Mouse (Mus musculus) kidney, embryonic 14.5 days (tissue): ENCODE results near the gene Dnajc4. TPM values are rescaled to one million over a fixed set of nuclear protein-coding genes. Genes with fewer than 3 reads are reported as not detected.

ENCODE experiments used
- ATAC-seq: fragments of 200-750 bp; cut with Nextera tagmentation; 2 replicates; pipeline ENCODE4 v1.8.0; 2017; ENCODE audit warnings: moderate number of reproducible peaks, mild to moderate bottlenecking, moderate TSS enrichment, moderate library complexity; ENCODE audit not compliant: low FRiP score, low TSS enrichment
- H3K27ac ChIP-seq: fragments of 300-500 bp; sonication (generic); 2 replicates; pipeline ENCODE4 v1.5.1; 2014; ENCODE audit warnings: low read depth, mild to moderate bottlenecking, low read length, moderate library complexity, mixed read lengths
- H3K27me3 ChIP-seq: fragments of 300-500 bp; sonication (generic); 2 replicates; pipeline ENCODE4 v1.6.1; 2014; ENCODE audit warnings: mild to moderate bottlenecking, low read length; ENCODE audit not compliant: control insufficient read depth, insufficient read depth
- H3K36me3 ChIP-seq: fragments of 300-500 bp; sonication (generic); 2 replicates; pipeline ENCODE4 v1.6.1; 2014; ENCODE audit warnings: low read length, mixed read lengths; ENCODE audit not compliant: control insufficient read depth, insufficient read depth
- H3K4me1 ChIP-seq: fragments of 300-500 bp; sonication (generic); 2 replicates; pipeline ENCODE4 v1.6.1; 2014; ENCODE audit warnings: low read length, mixed read lengths; ENCODE audit not compliant: control insufficient read depth, insufficient read depth
- H3K4me2 ChIP-seq: fragments of 300-500 bp; sonication (generic); replicated peaks from 2 replicates; pipeline ENCODE4 v1.6.1; 2014; ENCODE audit warnings: low read depth, mild to moderate bottlenecking, low read length
- H3K4me3 ChIP-seq: fragments of 300-500 bp; sonication (generic); 2 replicates; pipeline ENCODE4 v1.5.1; 2014; ENCODE audit warnings: mild to moderate bottlenecking, low read length
- H3K9ac ChIP-seq: fragments of 300-500 bp; sonication (generic); 2 replicates; pipeline ENCODE4 v1.6.1; 2014; ENCODE audit warnings: low read depth, mild to moderate bottlenecking, low read length, moderate library complexity
- H3K9me3 ChIP-seq: fragments of 300-500 bp; sonication (generic); 2 replicates; pipeline ENCODE4 v1.6.1; 2016; ENCODE audit warnings: low read length; ENCODE audit not compliant: control insufficient read depth
- WGBS: fragments of 180-500 bp; shearing (Covaris S2); extraction: QIAGEN DNeasy Blood & Tissue Kit; methylation state at CpG from one replicate; pipeline ENCODE4 v1.1.7; 2014; 5-methylcytosine and 5-hydroxymethylcytosine counted together
- polyA plus RNA-seq: library from polyadenylated mRNA; unstranded; fragments of >200 nt; fragmentation: Nextera tagmentation; extraction: Ambion mirVana; gene quantifications from 2 replicates; pipeline ENCODE4 v1.2.1, GENCODE M21; 2014

The Dnajc4 gene
- polyA plus RNA-seq = 22.6 and 24.0 TPM in 2 replicates

DNA sequence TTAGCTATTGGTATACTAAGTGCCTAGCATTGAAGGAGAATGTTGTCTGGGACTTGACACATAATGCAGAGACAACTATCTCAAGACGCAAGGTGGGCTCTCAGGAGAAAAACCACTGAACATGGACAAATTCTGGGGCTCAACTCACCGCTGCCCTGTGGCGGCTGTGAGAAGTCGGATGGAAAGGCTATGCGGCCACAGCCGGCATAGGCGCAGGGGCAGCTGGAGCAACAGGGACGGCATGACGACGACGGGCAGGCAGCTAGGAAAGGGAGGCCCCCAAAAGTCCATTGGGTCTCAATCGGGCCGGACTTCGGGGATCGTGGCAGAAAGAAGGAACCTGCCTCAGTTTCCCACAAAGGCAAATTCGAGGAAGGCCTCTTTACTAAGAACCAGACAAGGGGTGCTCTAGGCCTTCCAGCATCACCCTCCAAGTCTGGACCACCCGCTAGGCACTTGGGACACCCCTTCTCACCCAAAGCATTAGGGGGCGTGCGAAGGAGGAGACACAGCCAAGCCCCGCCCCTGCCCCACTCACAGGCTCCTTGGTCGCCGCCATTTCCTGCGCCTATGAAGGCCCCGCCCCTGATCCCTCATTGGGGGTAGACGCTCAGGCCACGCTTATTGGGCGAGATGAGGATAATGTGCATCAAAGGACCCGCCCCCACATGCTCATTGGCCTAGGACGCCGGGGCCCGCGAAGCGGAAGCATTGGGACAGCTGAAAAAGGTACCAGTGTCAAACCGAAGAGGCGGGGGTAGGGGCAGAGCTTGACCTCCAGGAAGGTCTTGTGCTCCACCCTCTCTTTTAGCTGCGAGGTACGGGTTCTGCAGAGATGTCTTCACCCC, at the start of gene Dnajc4:
TSS of gene Dnajc4 (minus strand) at position 562 of the 848 bp plus-strand sequence.
- Histone ChIP-seq H3K4me2 (peak within 1 kb of the TSS; percentile 77), H3K27ac (peak within 1 kb of the TSS; percentile 33; the same call in 1 of the 2 replicates), H3K4me1 (peaks cover 28% of the 10 kb centered on the region), H3K9me3 (no peaks in the 10 kb centered on the region), H3K9ac (peak within 1 kb of the TSS; percentile 59), H3K36me3 (no peaks in the 10 kb centered on the region), H3K27me3 (no peaks in the 10 kb centered on the region), H3K4me3 (peak within 1 kb of the TSS; percentile 39)
- WGBS = 2% methylated on average over 37 of the region's 37 CpGs
- peak; percentile 94 for ATAC-seq

- Histone ChIP-seq H3K27ac (no peak overlapping the region; the same call in 1 of the 2 replicates), H3K4me1 (peaks cover 13% of the 10 kb centered on the region), H3K9me3 (no peaks in the 10 kb centered on the region), H3K36me3 (no peaks in the 10 kb centered on the region; the same call in 1 of the 2 replicates), H3K4me2 (no peak overlapping the region; the same call in 1 of the 2 replicates), H3K27me3 (no peaks in the 10 kb centered on the region), H3K4me3 (no peak overlapping the region; the same call in 1 of the 2 replicates), H3K9ac (peak overlapping the region; percentile 82; the same call in 1 of the 2 replicates)
- 88% methylated on average over 2 of the region's 2 CpGs for WGBS
- ATAC-seq = no peak
Observed at GRCm38 (mm10) chr19:7041171-7041570, 48.8 kb upstream of the Dnajc4 start.

DNA sequence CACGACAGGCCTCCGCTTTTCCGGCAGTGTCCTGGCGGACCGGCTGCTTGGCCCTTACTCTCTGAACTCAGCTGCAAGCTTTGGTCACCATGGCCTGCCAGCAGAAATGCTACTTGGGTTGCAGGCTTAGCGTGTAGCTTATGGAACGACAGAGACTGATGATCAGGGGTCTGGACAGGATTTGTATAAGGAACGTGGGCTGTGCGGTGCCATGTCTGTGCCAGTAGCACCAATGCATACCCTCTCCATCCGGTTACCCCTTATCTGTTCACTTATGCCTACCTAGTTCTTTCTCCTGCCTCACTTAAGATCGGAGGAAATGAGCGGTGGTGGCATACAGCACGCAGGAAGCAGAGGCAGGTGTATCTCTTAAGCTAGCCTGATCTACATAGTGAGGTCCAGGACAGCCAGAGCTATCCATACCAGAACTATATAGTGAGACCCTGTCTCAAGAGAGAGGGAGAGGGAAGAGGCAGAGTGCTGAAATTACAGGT, 48.3 kb upstream of the Dnajc4 start:
- Histone ChIP-seq H3K36me3 (peaks cover 1% of the 10 kb centered on the region; the same call in 1 of the 2 replicates), H3K27me3 (no peaks in the 10 kb centered on the region), H3K4me1 (peaks cover 13% of the 10 kb centered on the region), H3K9me3 (no peaks in the 10 kb centered on the region), H3K4me2 (peak overlapping the region; percentile 84), H3K9ac (peak overlapping the region; percentile 82), H3K4me3 (peak overlapping the region; percentile 54), H3K27ac (peak overlapping the region; percentile 93)
- no peak; the same call in 1 of the 2 replicates for ATAC-seq
- 28% methylated on average over 13 of the region's 13 CpGs for WGBS

DNA sequence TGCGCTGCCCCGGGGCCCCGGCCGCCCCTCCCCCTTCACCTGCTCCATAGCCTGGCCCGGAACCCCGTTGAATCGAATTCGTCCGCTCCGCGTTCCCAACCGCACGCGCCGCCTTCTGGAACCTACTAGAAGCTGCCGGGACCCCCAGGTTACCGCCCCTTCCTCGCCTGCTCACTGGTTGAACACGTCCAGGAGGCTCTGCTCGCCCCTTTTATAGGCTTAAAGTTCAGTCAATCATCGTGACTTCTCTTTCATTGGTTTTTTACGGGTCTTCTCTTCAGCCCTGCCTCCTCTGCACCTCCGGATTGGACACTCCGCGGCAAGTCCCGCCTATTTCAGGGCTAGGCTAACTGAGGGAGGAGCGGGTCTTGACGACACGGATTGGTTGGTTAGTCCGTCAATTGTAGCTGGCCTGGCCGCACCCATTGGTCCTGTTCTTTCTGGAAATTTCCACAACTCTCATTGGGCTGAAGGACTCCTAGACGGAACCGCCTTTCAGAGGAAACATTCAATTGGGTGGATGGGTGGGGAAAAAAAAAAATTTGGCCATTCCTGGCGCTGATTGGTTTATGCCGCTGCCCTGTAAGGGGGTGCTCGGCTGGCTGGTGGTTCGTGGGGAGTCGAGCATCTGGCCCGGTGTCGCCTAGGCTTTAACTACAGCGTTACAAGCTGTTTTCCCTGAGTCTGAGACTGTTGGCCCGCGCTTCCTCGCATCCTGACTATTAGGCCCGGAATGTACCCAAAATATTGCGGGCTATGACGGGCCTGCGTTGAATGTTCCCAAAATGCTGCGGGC, 47.7 kb upstream of the Dnajc4 start, which contains the start of gene Stip1:
TSS of gene Stip1 (minus strand) at position 127 of the 796 bp plus-strand sequence.
- Histone ChIP-seq H3K4me3 (peak within 1 kb of the TSS; percentile 85), H3K27me3 (no peaks in the 10 kb centered on the region), H3K36me3 (peaks cover 8% of the 10 kb centered on the region), H3K27ac (peak within 1 kb of the TSS; percentile 93), H3K4me1 (peaks cover 13% of the 10 kb centered on the region), H3K4me2 (peak within 1 kb of the TSS; percentile 84), H3K9me3 (no peaks in the 10 kb centered on the region), H3K9ac (peak within 1 kb of the TSS; percentile 90)
- under 1% methylated on average over 49 of the region's 49 CpGs for WGBS
- ATAC-seq = peak; percentile 99

- Histone ChIP-seq H3K4me1 (peaks cover 13% of the 10 kb centered on the region), H3K36me3 (peaks cover 15% of the 10 kb centered on the region), H3K4me3 (peak overlapping the region; percentile 85), H3K4me2 (peak overlapping the region; percentile 67), H3K9ac (peak overlapping the region; percentile 90), H3K27me3 (no peaks in the 10 kb centered on the region), H3K27ac (peak overlapping the region; percentile 85), H3K9me3 (no peaks in the 10 kb centered on the region)
- WGBS = 1% methylated on average over 35 of the region's 35 CpGs
- peak; percentile 14 for ATAC-seq
Observed at GRCm38 (mm10) chr19:7039088-7039720, 46.8 kb upstream of the Dnajc4 start.

DNA sequence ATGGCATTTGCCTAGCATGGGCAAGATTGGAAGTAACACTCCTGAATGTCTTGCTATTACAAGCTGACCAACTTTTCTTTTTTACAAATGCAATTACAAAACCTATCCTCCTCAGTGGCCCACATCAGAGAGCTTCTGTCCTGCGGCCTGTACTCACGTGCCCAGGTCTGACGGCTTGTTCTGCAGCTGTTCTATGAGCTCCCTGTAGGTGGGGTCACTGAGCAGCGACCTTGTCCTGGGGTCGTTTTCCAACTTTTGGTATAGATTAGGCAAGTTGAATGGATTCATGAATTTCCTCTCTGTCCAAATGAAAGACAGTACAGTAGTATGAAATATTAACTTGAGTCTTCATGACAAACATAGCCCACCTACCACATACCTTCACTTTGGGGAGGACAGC, 41.6 kb upstream of the Dnajc4 start:
- Histone ChIP-seq H3K36me3 (peaks cover 64% of the 10 kb centered on the region), H3K9ac (no peak overlapping the region), H3K4me1 (peaks cover 8% of the 10 kb centered on the region), H3K9me3 (no peaks in the 10 kb centered on the region), H3K27ac (no peak overlapping the region), H3K27me3 (no peaks in the 10 kb centered on the region), H3K4me2 (no peak overlapping the region), H3K4me3 (no peak overlapping the region)
- no peak for ATAC-seq
- WGBS = 90% methylated on average over 5 of the region's 5 CpGs

DNA sequence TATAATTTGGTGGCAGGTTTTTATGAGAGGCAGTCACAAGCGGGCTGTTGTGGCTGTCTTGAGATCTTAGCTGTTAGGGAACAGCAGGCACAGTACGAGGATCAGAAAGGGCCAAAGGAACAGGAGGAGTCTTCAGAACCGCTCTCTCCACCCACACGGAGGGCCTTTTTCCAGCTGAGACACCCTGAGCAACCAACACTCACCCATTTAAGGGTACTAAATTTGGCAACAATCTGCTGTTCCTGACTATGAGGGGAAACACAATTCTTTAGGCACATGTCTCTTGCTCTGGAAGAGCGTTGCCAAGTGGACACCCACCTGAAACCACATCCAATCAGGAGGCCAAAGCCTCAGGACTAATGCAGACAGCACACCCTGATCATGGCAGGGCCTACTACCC, 37.2 kb upstream of the Dnajc4 start:
- H3K27ac ChIP-seq = no peak overlapping the region
- 92% methylated on average over 5 of the region's 5 CpGs for WGBS
- H3K4me1 ChIP-seq = no peaks in the 10 kb centered on the region

DNA sequence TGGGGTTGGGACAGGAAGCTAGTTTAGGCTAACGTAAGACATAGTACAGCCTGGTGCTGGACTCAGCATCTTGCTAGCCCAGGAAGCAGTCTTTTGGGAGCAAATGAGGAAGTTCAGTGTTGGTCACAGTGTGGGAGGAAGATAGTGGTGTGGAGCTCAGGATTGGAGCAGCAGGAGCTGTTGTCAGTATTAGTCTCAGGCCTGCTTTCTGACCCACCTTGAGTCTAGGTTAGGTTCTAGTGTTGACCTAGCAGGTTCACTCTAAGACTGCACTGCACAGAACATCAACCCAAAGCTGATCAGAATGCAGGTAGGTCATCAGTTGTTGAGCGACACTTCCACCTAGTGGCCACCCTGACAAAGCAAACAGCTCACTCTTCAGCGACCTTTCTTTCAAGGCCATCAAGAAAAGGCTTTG, 27.9 kb upstream of the Dnajc4 start:
- ATAC-seq = peak; percentile 40; the same call in 1 of the 2 replicates
- no peaks in the 10 kb centered on the region for H3K27me3 ChIP-seq
- H3K27ac ChIP-seq = no peak overlapping the region
- no peaks in the 10 kb centered on the region for H3K4me1 ChIP-seq
- peaks cover 71% of the 10 kb centered on the region for H3K36me3 ChIP-seq
- no peak overlapping the region for H3K9ac ChIP-seq
- H3K9me3 ChIP-seq = no peaks in the 10 kb centered on the region
- no peak overlapping the region for H3K4me3 ChIP-seq
- no peak overlapping the region for H3K4me2 ChIP-seq
- WGBS = 53% methylated on average over 3 of the region's 3 CpGs

More for the DNA sequence above, 37.2 kb upstream of the Dnajc4 start:
- Histone ChIP-seq H3K4me2 (no peak overlapping the region), H3K4me3 (no peak overlapping the region), H3K9ac (no peak overlapping the region), H3K9me3 (no peaks in the 10 kb centered on the region), H3K36me3 (peaks cover 95% of the 10 kb centered on the region), H3K27me3 (no peaks in the 10 kb centered on the region)
- ATAC-seq = no peak
